Mouse (Mus musculus) olfactory bulb, adult 2 months (tissue): ENCODE measurements around the gene Sbk1.

Source experiments
- CTCF ChIP-seq: fragments of 200-500 bp; IDR thresholded peaks from 2 replicates; pipeline ENCODE4 v1.5.1; 2012; ENCODE audit warnings: low read depth, mild to moderate bottlenecking, low read length, moderate library complexity; ENCODE audit not compliant: insufficient read depth
- POLR2A ChIP-seq: fragments of 200-500 bp; IDR thresholded peaks from 2 replicates; pipeline ENCODE4 v1.6.1; 2012; ENCODE audit warnings: mild to moderate bottlenecking, low read depth, low read length, moderate library complexity; ENCODE audit not compliant: insufficient read depth

GRCm38 (mm10) chr7:126263964-126264363 is 8.5 kb upstream of the Sbk1 start:
- TF ChIP-seq CTCF (no peak), POLR2A (no peak)
